Mouse (Mus musculus): ENCODE results near the gene Zkscan2.

The Zkscan2 gene

DNA sequence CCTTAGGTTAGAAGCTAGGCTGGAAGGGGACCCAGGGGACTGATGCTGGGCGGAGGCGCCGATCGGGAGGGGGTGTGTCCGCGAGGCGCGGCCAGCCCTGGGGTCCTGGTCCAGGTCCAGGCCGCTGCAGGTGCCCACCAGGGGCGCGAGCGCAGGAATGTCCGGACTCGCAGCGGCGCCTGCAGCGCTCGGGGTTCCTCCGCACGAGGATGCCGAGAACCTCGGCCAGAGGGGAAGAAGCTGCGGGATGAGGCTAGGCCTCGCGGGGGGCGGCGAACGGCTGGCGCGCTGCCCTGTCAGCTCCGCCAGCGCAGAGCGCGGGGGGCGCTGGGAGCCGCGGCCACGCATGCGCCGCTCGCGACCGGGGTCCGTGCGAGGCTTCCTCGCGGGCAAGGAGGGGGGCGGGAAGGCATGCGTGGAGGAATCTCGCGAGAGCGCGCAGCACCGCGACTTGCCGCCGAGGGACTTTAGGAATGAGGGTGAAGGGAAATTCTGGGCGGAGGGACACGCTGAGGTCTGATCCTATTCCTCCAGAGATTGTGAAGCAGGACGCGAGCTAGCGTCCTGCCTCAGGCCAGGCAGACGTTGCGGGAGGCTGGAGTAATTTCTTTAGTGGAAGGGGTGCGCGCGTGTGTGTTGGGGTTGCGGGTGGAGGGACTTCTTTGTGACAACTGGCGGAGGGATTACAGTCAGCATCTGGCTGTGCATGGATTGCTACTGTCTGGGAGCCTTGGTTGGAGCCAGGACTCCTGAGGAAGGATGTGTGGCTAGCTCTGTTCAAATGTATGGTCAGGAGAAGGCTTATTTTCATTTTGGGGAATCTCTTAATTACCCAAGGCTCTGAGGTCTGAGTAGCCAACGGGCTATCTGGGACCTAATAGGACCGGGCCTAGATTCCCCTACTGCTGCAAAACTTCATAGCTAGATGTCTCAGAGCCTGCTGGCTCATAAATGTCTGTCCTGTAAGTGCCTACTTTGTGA lies at the start of gene Zkscan2:
Gene Zkscan2 (minus strand): TSS at position 211 of the 981 bp plus-strand sequence.
- DNase-seq (ENCODE audit: low read depth): no peak

DNA sequence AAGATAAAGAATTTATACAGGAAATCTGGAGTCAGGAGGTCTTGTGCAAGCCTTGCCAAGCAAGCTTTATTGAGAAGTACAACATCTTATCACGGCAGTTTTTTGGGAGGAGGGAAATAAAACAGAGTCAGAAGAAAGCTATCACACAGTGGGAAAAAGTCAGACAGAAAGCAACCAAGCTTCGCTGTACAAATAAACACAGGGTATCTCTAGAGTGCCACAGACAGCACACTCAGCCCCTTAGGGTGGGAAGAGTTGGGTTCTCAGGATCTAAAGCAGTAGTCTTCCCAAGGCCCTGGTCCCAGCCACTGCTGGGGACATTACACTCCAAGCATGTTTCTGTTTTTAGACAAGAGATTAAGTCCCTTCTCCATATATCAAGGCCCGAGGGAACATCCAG lies 28.9 kb upstream of the Zkscan2 start:
- DNase-seq (ENCODE audit: low read depth): no peak

DNA sequence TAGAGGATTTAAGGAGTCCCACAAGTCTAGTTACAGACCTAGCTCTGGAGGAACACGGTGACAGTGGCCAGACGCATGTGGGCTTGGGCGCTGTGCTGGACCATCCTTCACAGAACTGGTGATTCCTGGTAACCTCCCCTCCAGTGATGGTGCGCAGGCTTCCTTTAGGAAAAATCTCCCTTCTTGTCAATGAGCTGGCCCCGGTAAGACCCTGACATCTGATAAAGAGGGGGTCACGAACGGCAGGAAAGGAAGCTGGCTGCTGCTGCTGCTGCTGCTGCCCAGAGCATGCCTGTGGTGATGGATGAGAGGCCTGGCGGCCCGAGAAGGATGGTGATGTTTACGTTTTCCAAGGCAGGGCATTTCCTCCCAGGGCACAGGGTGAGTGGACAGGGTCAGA lies 25.5 kb upstream of the Zkscan2 start:
- no peak for DNase-seq (ENCODE audit: low read depth)

DNA sequence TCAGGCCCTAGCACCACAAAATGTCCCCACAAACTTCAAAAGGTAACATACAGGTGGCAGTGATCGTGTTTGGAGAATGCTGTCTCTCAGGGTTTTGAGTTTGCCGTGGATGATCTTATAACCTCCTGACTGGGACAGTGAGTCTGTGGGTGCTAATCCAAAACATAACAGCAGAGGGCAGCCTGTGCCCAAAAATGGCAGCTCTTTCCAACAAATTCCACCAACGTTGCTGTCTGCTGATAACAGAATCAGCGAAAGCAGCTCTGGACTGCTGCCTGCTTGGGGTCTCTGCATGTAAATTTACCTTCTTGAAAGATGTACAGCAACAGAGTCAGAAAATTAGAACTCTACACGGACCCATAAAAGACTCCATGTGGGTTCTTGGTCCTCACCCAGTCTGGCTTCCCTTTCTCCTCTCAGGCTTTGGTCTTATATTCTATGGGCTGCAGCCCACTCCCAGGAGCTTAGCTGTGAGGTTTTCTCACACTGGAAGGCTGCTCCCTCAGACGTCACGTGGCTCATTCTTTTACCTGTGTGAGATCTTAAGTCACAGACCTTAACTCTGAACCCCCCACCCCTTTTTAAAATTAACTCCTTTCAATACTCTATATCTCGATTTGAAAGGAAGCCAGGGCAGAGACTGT lies 24.1 kb upstream of the Zkscan2 start:
- DNase-seq (ENCODE audit: low read depth): peak; percentile 48

DNA sequence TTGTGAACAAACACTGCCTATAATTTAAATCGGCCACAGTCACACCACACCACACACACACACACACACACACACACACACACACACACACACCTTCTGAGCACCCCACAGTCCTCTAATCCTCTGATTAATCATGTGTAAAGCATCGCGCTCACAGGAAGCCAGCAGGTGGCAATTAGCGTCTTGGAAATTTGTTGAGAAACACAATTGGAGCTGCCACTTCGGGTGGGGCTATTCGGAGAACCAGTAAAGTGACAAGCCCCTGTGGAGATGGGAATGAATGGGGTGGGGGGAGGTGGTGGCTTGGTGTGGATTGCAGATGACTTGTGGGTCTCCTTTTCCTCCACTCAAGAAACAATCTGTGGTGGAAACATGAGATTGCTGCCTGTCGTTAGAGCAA lies 7.7 kb upstream of the Zkscan2 start:
- DNase-seq (ENCODE audit: low read depth): no peak

DNA sequence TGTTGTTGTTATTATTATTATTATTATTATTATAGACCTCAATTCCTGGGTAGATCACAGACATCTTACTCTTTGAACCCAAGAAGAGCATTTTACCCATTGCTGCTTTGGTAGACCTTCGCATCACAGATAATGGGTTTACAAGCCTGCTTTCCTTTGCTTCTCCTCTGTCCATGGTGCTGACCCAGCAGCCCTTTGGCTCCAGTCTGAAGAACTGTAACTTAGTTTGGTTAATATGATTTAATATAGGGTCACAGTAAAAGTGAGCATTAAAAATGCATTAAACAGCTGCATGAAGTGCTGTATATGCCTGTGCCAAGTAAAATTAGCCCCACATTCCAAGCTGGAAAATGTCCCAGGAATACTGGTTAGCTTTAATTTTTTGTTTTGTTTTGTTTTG lies 3.1 kb upstream of the Zkscan2 start:
- peak; percentile 50 for DNase-seq (ENCODE audit: low read depth)

DNA sequence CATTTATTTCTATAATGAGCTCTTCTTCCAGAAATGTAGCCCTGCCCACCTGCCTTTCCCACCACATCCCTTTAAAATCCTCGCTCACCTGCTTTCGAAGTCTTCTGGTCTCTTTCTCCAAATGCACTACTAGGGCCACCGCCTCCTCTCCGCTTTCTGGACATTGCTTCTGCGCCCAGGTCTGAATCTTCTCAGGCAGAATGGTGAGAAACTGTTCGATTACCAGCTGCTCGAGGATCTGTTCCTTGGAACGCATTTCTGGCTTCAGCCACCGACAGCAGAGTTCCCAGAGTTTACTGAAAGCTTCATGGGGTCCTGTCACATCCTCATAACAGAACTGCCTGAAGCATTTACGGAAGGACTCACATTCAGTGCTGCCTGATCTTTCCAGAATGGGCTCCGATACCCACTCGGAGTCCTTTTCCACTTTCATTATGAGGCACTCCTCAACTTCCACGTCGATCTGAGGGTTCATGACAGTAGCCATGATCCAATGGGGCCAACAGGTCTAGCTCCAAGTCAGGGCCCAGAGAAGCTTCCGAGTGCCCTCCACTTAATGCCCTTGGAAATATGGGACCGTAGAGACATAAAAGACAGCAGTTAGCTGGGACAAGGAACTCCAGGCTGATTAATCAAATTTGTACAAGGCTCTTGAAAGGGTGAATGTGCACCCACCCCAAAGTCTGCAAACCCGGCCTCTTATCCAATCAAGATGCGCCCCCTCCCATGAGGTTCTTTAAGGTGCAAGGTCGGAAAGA lies 589 bp downstream of the Zkscan2 start:
- no peak for DNase-seq (ENCODE audit: low read depth)

DNA sequence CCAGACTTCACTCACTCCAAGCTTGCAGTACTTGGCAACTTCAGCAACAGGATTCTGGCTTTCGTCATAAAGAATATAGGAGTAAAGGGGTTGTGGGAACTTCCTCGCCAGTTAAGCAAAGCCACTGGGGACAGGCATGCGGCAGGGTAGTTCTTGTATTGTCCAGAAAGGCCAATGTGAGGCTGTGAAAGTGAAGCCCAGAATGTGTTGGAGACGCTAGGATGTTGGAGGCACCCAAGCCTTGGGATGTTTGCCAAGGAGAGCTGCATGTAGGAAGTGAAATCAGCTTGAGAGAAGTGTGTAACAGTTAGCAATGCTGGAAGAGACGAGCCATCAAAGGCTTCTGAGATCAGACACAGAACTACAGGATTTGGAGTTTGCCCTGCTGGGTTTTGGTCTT lies 12.5 kb downstream of the Zkscan2 start:
- no peak for DNase-seq (ENCODE audit: low read depth)

DNA sequence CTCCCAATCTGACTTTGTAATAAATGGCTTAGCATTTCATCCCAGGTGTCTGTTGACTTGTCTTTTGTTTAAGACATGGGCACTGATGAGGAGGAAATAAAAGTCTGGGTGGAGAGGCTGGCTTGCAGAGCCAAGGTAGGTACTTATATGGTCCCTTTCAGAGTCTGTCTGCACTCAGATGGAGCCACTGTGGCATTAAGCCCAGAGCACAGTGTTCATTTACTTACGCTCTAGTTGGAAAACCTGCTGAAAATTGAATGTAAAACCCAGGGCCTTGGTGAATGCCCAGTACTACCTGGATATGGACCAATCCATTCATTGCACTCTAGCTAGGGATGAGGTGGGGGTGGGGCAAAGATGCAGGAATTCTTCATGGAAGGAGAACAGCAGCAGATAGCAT lies 32.3 kb downstream of the Zkscan2 start:
- no peak for DNase-seq (ENCODE audit: low read depth)

DNA sequence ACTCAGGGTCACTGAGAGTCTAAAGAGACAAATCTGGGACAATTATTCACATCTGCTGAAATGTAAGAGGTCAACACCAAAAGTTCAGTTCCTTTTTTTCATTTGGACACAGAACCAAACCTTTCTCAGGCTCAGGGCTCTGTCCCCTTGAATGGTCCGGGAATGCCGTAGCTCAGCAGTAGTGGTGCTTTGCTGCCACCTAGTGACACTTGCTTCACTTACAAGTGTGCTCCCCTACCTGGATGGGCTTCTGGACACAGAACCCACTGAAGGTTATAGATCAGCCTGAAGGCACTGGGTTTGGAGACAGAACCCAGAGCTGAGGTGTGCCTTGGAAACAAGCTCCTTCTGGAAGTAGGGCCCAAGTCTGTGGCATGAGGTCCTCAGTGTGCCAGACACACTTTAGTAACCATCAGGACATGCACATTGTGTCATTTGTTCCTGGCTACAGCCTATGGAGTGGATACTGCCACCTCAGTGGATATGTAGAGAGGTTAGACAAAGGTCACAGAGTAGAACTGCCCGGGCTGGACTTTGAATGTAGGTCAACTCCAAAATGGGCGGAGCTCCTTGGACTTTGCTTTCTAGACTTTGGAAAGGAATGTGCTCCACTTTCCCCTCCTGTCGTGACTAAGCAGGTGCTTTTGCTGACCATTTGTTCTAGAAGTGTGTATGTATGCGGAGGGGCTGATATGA lies 34.4 kb downstream of the Zkscan2 start:
- peak; percentile 71 for DNase-seq (ENCODE audit: low read depth)

DNA sequence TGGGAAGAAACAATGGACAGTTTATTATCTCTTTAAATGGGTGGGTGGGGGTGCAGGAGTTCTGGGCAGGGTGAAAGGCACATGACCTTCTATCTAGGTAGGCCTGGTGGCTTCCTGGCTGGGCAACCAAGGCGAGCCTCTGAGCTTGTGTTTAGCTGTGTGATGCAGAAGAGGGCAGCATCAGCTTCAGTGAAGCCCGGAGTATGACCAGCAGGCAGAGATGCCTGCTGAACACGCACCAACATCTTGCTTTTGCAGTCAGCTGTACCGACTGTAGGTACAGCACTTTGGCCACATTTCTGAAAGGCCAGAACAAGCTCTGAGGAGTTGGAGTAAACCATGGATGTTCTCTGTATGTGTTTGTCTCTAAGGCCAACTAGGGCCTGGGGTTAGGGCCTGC lies 36.7 kb downstream of the Zkscan2 start:
- DNase-seq (ENCODE audit: low read depth): no peak

DNA sequence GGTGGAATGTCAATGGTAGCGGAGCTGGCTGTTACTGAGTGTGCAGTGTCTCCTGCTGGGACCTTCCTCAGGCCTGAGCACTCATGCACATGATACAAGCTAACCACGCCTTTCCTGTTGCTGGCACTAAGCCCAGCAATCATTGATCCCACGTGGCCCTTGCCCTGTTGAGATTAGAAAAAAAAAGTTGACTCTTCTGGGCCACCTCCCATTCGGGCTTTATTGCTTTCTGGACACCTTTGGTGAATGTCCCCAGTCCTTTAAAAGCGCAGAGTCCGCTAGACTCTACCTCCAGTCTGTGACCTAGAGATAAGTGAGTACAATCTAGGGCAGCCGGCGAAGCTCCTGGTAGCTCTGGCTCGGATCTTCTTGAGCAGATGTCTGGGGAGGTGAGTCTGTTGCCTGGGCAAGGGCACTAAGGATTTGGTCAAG lies 38.2 kb downstream of the Zkscan2 start, which contains the start of gene Aqp8:
Gene Aqp8 (plus strand): TSS at position 222 of the 432 bp plus-strand sequence.
- DNase-seq (ENCODE audit: low read depth): peak; percentile 86

DNA sequence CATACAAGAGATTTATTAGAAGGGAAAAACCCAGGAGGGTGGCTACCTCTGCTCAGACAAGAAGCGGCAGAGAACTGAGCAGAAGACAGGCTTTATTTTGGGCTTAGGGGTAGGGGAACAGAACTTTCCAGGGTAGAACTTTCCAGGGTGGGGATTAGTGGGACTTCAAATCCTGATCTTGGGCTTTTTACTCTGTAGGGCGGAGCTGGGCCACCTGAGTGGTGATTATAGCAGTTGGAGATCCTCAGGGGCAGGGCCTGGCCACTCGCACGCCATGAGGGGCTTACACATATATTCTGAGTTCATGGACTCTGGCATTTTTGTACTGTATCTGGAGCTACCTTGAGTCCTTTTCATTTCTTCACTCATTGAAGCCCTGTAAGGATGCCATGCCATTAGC lies 38.9 kb downstream of the Zkscan2 start:
- DNase-seq (ENCODE audit: low read depth): no peak

DNA sequence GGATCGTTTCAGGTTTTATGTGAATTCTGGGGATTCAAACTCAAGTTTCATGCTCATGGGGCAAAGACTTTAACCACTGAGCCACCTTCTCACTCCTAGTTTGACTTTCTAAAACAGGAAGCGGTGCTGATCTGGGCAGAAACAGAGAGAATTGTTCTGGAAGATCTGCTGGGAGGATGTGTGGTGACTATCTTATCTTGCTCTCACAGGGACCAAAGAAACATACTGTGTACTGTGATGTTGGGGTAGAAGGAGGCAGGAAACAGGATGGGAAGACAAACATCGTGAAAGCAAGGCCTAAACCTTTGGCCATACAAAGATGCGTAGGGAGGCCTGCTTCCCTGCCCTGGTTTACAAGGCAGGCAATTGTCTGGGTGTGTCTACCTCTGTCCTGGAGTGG lies 41.0 kb downstream of the Zkscan2 start:
- peak; percentile 63 for DNase-seq (ENCODE audit: low read depth)

DNA sequence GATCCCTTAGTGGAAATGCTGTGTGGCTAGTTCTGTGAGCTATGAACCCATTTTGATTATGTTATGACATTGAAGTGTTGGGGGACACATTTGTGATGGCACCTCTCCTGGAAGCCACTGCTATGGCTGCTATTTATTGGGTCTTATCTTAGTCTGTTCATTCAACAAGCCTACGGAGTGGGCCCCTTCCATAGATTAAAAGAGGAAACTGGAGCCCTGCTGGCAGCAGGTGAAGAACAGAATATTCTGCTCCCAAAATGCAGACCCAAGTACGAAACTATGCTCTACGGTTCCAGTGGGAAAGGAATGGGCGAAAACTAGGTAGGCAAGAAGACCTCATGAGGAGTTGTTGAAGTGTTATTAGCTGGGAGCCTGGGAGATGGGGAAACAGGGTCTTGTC lies 41.9 kb downstream of the Zkscan2 start:
- DNase-seq (ENCODE audit: low read depth): no peak

DNA sequence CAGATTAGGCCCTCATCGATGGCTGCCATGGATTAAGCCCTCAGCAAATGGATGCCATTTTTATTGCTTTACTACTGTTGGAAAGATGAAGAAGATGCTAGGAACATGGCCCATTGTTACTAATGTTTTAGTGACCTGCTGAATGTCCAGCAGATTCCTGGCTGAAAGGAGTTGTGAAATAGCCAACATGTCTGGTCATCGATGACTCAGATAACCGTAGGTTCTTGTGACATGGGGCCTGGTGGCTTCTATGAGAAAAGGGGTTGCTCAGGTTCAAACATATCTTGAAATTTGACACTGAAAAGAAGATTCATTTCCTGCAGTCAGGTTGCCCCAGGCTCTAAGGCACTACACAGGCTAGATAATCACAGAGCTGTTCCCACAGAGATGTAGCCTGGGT lies 45.2 kb downstream of the Zkscan2 start:
- DNase-seq (ENCODE audit: low read depth): peak; percentile 93

DNA sequence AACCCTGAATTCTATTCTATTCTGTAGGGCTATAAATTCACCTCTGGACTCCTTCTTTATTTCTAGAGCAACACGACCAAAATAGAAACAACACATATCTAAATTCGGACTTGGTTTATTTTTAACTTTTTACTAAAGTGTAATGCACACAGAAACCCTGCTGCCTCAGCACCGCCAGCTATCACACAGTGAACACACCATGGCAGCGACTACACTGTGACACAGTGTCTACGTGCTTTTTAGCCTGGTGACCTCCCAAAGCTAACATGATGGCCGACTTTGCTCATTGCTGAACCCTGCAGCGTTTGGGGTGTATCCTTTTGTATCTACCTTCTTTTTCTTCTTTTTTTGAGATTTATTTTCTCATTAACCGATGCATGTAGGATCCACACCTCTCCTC lies 47.2 kb downstream of the Zkscan2 start:
- no peak for DNase-seq (ENCODE audit: low read depth)

DNA sequence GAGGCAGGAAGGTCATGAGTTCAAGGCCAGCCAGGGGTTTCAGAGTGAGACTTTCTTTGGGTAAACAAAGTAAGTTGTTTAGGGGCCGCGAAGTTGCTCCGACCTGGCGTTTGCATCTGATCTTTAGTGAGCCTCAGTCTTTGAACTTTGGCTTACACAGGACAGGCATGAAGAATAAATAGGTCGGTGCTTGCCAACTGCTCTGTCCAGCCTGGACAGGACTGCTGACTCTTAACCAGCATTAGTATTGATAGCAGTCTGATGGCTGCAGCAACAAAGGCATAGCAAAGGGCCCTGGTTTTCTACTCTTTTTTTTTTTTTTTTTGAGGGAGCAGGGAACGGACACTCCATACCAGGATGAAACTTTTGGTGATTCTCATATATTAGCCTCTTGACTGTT lies 47.7 kb downstream of the Zkscan2 start:
- no peak for DNase-seq (ENCODE audit: low read depth)

DNA sequence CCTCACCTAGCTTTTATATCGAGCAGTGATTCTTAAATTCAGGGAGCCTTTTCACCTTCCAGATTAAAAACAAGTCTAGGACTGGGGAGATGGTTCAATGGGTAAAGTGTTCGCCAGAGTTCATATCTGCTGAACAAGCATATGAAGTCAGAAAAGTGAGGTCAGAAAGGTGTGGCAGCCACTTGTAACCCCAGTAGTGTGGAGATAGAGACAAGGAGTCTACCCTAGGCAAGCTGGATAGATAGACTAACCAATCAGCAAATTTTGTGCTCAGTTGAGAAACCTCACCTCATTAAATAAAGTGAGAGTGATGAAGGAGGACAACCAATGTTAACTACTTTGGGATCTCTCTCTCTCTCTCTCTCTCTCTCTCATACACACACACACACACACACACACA lies 49.7 kb downstream of the Zkscan2 start:
- no peak for DNase-seq (ENCODE audit: low read depth)

DNA sequence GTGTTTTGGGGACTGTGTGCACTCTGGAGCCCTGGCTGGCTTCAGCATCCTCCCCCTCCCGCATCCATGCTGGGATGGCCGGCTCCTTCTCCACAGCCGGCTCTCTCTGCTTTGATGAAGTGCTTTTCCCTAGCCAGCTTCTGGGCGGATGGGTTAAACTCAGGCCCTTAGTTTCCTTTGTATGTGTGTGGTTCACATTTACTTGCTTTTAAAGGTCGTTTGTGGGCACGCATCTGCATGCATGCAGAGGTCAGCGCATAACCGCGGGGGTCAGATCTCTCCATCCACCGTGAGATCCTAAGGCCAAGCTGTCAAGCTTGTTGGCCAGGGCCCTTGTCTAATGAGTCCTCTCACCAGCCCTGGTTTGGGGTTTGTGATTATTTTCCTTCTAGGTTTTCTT lies 50.6 kb downstream of the Zkscan2 start:
- no peak for DNase-seq (ENCODE audit: low read depth)

DNA sequence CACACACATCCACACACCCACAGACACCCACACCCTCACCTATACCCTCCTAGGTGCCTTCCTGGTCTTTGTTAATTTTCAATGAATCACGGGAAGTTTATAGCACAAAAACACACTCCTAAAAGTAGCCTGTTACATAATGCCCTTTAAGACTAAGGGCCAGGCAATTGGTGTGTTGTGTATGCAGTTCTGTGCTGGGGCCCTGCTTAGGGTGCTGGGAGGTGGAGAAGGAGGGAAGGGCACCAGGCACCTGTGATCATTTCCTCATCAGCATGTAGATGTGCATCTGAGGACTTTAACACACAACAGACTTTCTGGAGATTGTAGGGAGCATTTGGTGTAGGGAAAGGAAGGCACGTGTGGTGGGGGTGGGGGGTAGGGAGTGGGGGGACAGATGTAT lies 51.5 kb downstream of the Zkscan2 start:
- DNase-seq (ENCODE audit: low read depth): no peak

DNA sequence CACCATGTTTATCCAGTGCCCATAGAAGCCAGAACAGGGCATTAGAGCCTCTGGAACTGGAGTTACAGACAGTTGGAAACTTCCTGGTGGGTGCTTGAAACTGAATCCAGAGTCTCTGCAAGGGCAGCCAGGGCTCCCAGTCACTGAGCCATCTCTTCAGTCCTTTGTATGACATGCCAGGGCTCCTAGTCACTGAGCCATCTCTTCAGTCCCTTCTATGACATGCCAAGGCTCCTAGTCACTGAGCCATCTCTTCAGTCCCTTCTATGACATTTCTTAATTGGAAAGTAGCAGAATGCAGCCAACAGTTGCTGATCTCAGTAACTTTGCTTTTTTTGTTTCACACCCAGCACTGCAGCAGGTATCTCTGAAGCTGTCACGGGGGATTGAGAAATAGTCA lies 58.2 kb downstream of the Zkscan2 start:
- no peak for DNase-seq (ENCODE audit: low read depth)
